Mouse (Mus musculus): ENCODE results near the gene Olfr1306. TPM values are rescaled to one million over a fixed set of nuclear protein-coding genes. Genes with fewer than 3 reads are reported as not detected.

The Olfr1306 gene
- polyA plus RNA-seq (2014; fragmentation: Nextera tagmentation; extraction: Ambion mirVana) = not detected in 2 replicates

GRCm38 (mm10) chr2:111916171-111916570 lies at the start of gene Olfr1306:
Gene Olfr1306 (minus strand): TSS chr2:111916271.
- no peak for ATAC-seq (replicated peaks; ENCODE audit: insufficient number of reproducible peaks, low FRiP score, low TSS enrichment)
- H3K4me3 ChIP-seq (ENCODE audit: low read depth, low read length) = no peak within 1 kb of the TSS
- H3K9me3 ChIP-seq (replicated peaks; ENCODE audit: control insufficient read depth, low read length) = no peaks in the 10 kb centered on the region
- H3K27me3 ChIP-seq (ENCODE audit: control insufficient read depth, insufficient read depth, low read length) = no peaks in the 10 kb centered on the region
- 69% methylated on average over 1 of the region's 1 CpGs for WGBS (ENCODE audit: insufficient replicate concordance)
- no peak within 1 kb of the TSS for H3K27ac ChIP-seq (ENCODE audit: low read depth, low read length)
- no peaks in the 10 kb centered on the region for H3K4me1 ChIP-seq (ENCODE audit: control insufficient read depth, insufficient read depth, low read length)
- no peak within 1 kb of the TSS for H3K9ac ChIP-seq (ENCODE audit: low read depth, low read length)
- H3K4me2 ChIP-seq = no peak within 1 kb of the TSS
- no peaks in the 10 kb centered on the region for H3K36me3 ChIP-seq (ENCODE audit: control insufficient read depth, insufficient read depth, low read length)

GRCm38 (mm10) chr2:111964844-111965243 lies 48.8 kb upstream of the Olfr1306 start, which contains the start of gene Olfr1308:
Gene Olfr1308 (minus strand): TSS chr2:111964944.
- 52% methylated on average over 1 of the region's 1 CpGs for WGBS (ENCODE audit: insufficient replicate concordance)

GRCm38 (mm10) chr2:111949340-111949739 lies 33.3 kb upstream of the Olfr1306 start, which contains the start of gene Olfr1307:
Gene Olfr1307 (minus strand): TSS chr2:111949440.
- no peak within 1 kb of the TSS for H3K27ac ChIP-seq (ENCODE audit: low read depth, low read length)
- H3K27me3 ChIP-seq (ENCODE audit: control insufficient read depth, insufficient read depth, low read length) = no peaks in the 10 kb centered on the region
- no peak within 1 kb of the TSS for H3K4me2 ChIP-seq
- no peak for ATAC-seq (replicated peaks; ENCODE audit: insufficient number of reproducible peaks, low FRiP score, low TSS enrichment)
- WGBS (ENCODE audit: insufficient replicate concordance) = 60% methylated on average over 1 of the region's 1 CpGs
- H3K9me3 ChIP-seq (replicated peaks; ENCODE audit: control insufficient read depth, low read length) = no peaks in the 10 kb centered on the region
- H3K36me3 ChIP-seq (ENCODE audit: control insufficient read depth, insufficient read depth, low read length) = no peaks in the 10 kb centered on the region
- H3K4me3 ChIP-seq (ENCODE audit: low read depth, low read length) = no peak within 1 kb of the TSS
- H3K9ac ChIP-seq (ENCODE audit: low read depth, low read length) = no peak within 1 kb of the TSS
- H3K4me1 ChIP-seq (ENCODE audit: control insufficient read depth, insufficient read depth, low read length) = no peaks in the 10 kb centered on the region

More at GRCm38 (mm10) chr2:111964844-111965243, 48.8 kb upstream of the Olfr1306 start, which contains the start of gene Olfr1308:
- no peak within 1 kb of the TSS for H3K27ac ChIP-seq (ENCODE audit: low read depth, low read length)
- no peak within 1 kb of the TSS for H3K4me3 ChIP-seq (ENCODE audit: low read depth, low read length)
- no peaks in the 10 kb centered on the region for H3K27me3 ChIP-seq (ENCODE audit: control insufficient read depth, insufficient read depth, low read length)
- H3K9ac ChIP-seq (ENCODE audit: low read depth, low read length) = no peak within 1 kb of the TSS
- no peaks in the 10 kb centered on the region for H3K4me1 ChIP-seq (ENCODE audit: control insufficient read depth, insufficient read depth, low read length)
- H3K4me2 ChIP-seq = no peak within 1 kb of the TSS
- no peaks in the 10 kb centered on the region for H3K36me3 ChIP-seq (ENCODE audit: control insufficient read depth, insufficient read depth, low read length)
- no peak for ATAC-seq (replicated peaks; ENCODE audit: insufficient number of reproducible peaks, low FRiP score, low TSS enrichment)
- no peaks in the 10 kb centered on the region for H3K9me3 ChIP-seq (replicated peaks; ENCODE audit: control insufficient read depth, low read length)

GRCm38 (mm10) chr2:111877049-111877448 lies 39.0 kb downstream of the Olfr1306 start, which contains the start of gene Olfr1305:
Gene Olfr1305 (minus strand): TSS chr2:111877149.
- H3K9me3 ChIP-seq (replicated peaks; ENCODE audit: control insufficient read depth, low read length) = no peaks in the 10 kb centered on the region
- ATAC-seq (replicated peaks; ENCODE audit: insufficient number of reproducible peaks, low FRiP score, low TSS enrichment) = no peak
- H3K27ac ChIP-seq (ENCODE audit: low read depth, low read length) = no peak within 1 kb of the TSS
- no peaks in the 10 kb centered on the region for H3K27me3 ChIP-seq (ENCODE audit: control insufficient read depth, insufficient read depth, low read length)
- H3K4me1 ChIP-seq (ENCODE audit: control insufficient read depth, insufficient read depth, low read length) = no peaks in the 10 kb centered on the region
- no peak within 1 kb of the TSS for H3K4me2 ChIP-seq
- no peaks in the 10 kb centered on the region for H3K36me3 ChIP-seq (ENCODE audit: control insufficient read depth, insufficient read depth, low read length)
- no peak within 1 kb of the TSS for H3K4me3 ChIP-seq (ENCODE audit: low read depth, low read length)
- H3K9ac ChIP-seq (ENCODE audit: low read depth, low read length) = no peak within 1 kb of the TSS
- WGBS (ENCODE audit: insufficient replicate concordance) = 80% methylated on average over 2 of the region's 2 CpGs

Other genes with a start within 250 kb of the Olfr1306 start
- gene Olfr1301, start 165.3 kb downstream of the Olfr1306 start, polyA plus RNA-seq (2014; fragmentation: Nextera tagmentation; extraction: Ambion mirVana) = not detected in 2 replicates
- not detected in 2 replicates for gene Olfr1302, start 138.8 kb downstream of the Olfr1306 start, polyA plus RNA-seq (2014; fragmentation: Nextera tagmentation; extraction: Ambion mirVana)
- gene Olfr1303, start 95.9 kb downstream of the Olfr1306 start, polyA plus RNA-seq (2014; fragmentation: Nextera tagmentation; extraction: Ambion mirVana) = not detected in 2 replicates
- gene Olfr1305, start 39.1 kb downstream of the Olfr1306 start, polyA plus RNA-seq (2014; fragmentation: Nextera tagmentation; extraction: Ambion mirVana) = not detected in 2 replicates
- not detected in 2 replicates for gene Olfr1307, start 33.2 kb upstream of the Olfr1306 start, polyA plus RNA-seq (2014; fragmentation: Nextera tagmentation; extraction: Ambion mirVana)
- not detected in 2 replicates for gene Olfr1308, start 48.7 kb upstream of the Olfr1306 start, polyA plus RNA-seq (2014; fragmentation: Nextera tagmentation; extraction: Ambion mirVana)
- not detected in 2 replicates for gene Olfr1309, start 74.0 kb upstream of the Olfr1306 start, polyA plus RNA-seq (2014; fragmentation: Nextera tagmentation; extraction: Ambion mirVana)
- not detected in 2 replicates for gene Olfr1310, start 96.4 kb upstream of the Olfr1306 start, polyA plus RNA-seq (2014; fragmentation: Nextera tagmentation; extraction: Ambion mirVana)
- not detected in 2 replicates for gene Olfr1311, start 108.1 kb upstream of the Olfr1306 start, polyA plus RNA-seq (2014; fragmentation: Nextera tagmentation; extraction: Ambion mirVana)
- not detected in 2 replicates for gene Olfr1312, start 134.0 kb upstream of the Olfr1306 start, polyA plus RNA-seq (2014; fragmentation: Nextera tagmentation; extraction: Ambion mirVana)
- gene Olfr1313, start 161.6 kb upstream of the Olfr1306 start, polyA plus RNA-seq (2014; fragmentation: Nextera tagmentation; extraction: Ambion mirVana) = not detected in 2 replicates
- gene Olfr1314, start 180.5 kb upstream of the Olfr1306 start, polyA plus RNA-seq (2014; fragmentation: Nextera tagmentation; extraction: Ambion mirVana) = not detected in 2 replicates
- gene Olfr1315-ps1, start 199.2 kb upstream of the Olfr1306 start, polyA plus RNA-seq (2014; fragmentation: Nextera tagmentation; extraction: Ambion mirVana) = not detected in 2 replicates
- gene Olfr1316, start 218.7 kb upstream of the Olfr1306 start, polyA plus RNA-seq (2014; fragmentation: Nextera tagmentation; extraction: Ambion mirVana) = not detected in 2 replicates
- gene Olfr1317, start 224.1 kb upstream of the Olfr1306 start, polyA plus RNA-seq (2014; fragmentation: Nextera tagmentation; extraction: Ambion mirVana) = not detected in 2 replicates
- not detected in 2 replicates for gene Olfr1318, start 237.9 kb upstream of the Olfr1306 start, polyA plus RNA-seq (2014; fragmentation: Nextera tagmentation; extraction: Ambion mirVana)